Mouse (Mus musculus) ES-E14 (cell line): ENCODE results near the gene Zfp609.

ENCODE experiments used
- CHD2 ChIP-seq: IDR thresholded peaks from 2 replicates; pipeline ENCODE4 v1.6.1; 2014; ENCODE audit warnings: mild to moderate bottlenecking, low read depth, low read length, inconsistent platforms
- MAFK ChIP-seq: IDR thresholded peaks from 2 replicates; pipeline ENCODE4 v1.6.1; 2014; ENCODE audit warnings: mild to moderate bottlenecking, low read depth, low read length, inconsistent platforms; ENCODE audit not compliant: insufficient read depth

DNA sequence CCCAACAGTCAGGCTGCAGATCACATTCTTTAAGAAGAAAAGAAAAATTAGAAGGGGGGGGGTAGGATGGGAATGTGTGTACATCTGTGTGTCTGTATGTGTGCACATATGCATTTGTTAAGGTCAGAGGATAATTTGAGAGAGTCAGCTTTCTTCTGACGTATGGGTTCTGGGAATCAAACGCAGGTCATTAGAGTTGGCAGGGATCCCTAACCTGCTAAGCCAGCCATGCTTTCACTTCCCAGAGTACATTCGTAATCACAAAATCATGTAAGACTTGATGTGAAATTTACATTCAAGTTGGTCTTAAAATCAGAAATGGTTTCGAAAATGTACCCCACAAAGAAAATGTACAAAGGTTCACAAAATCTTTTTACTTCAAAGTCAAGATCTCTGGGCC is 38.8 kb downstream of the Zfp609 start:
- TF ChIP-seq MAFK (no peak), CHD2 (no peak)
